Mouse (Mus musculus) heart, adult 2 months (tissue): ENCODE results near the gene Prpf38b.

ENCODE experiments used
- CTCF ChIP-seq: fragments of 200-600 bp; IDR thresholded peaks from 2 replicates; pipeline ENCODE4 v1.8.1; 2022; ENCODE audit warnings: antibody characterized with exemption, mild to moderate bottlenecking, moderate library complexity
- EP300 ChIP-seq: fragments of 200-500 bp; IDR thresholded peaks from 2 replicates; pipeline ENCODE4 v1.6.1; 2011; ENCODE audit warnings: low read depth, low read length, control low read depth; ENCODE audit not compliant: insufficient read depth
- POLR2A ChIP-seq: fragments of 200-500 bp; IDR thresholded peaks from 2 replicates; pipeline ENCODE4 v1.6.1; 2011; ENCODE audit warnings: mild to moderate bottlenecking, low read depth, low read length, control low read depth; ENCODE audit not compliant: insufficient read depth

DNA sequence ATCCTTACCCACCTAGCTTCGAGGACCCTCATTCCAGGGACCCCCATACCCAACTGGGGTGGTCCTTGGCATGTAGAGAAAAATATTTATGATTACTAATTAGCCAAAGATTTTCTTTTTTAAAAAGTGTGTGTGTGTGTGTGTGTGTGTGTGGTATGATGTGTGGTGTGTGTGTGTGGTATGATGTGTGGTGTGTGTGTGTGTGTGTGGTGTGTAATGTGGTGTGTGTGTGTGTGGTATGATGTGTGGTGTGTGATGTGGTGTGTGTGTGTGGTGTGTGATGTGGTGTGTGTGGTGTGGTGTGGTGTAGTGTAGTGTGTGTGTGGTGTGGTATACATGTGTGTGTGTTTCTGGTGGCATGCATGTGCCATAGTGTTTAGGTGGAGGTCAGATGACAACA, 19.4 kb downstream of the Prpf38b start:
- TF ChIP-seq CTCF = no peak
- TF ChIP-seq POLR2A = no peak
- no peak for TF ChIP-seq EP300
